Mouse (Mus musculus) yolk sac, embryonic 10.5 days (tissue): Measurements from ENCODE around the gene Pfn3.
A peak's percentile ranks its signal among the peaks of the same experiment; 100 is the strongest.

Experiments used
- DNase-seq: peaks from one replicate; pipeline ENCODE4 v3.0.0-alpha.2; 2017; ENCODE audit warnings: low spot score

The Pfn3 gene

DNA sequence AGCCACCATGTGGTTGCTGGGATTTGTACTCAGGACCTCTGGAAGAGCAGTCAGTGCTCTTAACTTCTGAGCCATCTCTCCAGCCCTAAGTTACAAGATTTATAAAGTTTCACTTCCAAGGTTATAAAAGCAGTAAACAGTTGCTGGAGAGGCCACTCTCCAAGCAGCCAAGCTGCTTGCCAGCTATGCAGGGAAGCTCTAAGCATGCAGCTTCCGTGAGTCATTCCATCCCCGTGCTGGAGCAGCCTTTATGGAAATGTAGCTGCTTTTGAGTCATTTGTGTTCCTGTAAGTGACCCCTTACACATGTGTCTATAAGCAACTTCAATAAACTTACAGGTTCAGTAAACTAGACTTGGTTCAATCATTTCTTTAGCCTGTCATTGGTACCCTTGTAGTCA, 15.5 kb upstream of the Pfn3 start:
- no peak for DNase-seq

GRCm38 (mm10) chr13:55429226-55429888, 14.3 kb upstream of the Pfn3 start:
- DNase-seq, result peak; percentile 29

GRCm38 (mm10) chr13:55426613-55427012, 11.6 kb upstream of the Pfn3 start, which contains the start of gene F12:
F12 (minus strand) TSS chr13:55426793.
- DNase-seq, result no peak

DNA sequence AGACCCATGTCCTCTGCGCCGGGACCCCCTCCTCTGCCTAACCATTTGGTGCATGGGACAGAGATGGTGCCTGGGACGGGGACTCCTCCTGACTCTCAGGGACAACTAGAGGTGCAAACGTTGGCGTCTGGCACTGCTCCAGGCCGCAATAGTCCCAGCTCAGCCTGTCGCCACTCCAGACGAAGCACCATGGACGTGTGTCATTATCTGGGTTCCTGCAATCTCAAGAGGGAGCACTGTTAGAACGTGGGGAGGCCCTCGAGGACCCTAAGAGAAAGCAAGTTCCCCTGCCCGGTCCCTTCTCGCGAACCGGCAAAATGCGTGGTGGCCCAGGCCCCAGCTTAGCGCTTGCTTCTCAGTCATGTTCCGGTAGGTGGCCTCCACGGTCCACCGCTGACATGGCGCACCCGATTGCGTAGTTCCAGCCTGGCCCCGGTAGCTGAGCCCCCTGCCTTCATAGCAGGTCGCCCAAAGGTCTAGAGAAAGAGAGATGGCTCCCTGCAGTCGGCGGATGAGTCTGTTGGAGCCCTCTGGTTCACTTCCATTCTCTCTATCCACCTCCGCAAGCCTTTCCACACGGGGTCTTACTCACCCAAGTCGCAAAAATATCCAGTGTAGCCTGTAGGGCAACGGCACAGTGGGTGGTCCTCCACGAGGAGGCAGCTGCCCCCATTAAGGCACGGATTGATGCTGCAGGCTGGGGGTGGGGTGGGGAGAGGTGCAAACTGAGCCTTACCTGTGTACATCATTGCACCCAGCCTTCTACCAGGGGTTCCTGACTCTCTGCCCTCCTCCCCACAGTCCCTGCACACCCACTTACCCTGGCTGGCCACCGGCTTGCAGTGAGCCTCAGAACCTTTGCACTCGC, 6.1 kb upstream of the Pfn3 start:
- DNase-seq, result peak; percentile 12

DNA sequence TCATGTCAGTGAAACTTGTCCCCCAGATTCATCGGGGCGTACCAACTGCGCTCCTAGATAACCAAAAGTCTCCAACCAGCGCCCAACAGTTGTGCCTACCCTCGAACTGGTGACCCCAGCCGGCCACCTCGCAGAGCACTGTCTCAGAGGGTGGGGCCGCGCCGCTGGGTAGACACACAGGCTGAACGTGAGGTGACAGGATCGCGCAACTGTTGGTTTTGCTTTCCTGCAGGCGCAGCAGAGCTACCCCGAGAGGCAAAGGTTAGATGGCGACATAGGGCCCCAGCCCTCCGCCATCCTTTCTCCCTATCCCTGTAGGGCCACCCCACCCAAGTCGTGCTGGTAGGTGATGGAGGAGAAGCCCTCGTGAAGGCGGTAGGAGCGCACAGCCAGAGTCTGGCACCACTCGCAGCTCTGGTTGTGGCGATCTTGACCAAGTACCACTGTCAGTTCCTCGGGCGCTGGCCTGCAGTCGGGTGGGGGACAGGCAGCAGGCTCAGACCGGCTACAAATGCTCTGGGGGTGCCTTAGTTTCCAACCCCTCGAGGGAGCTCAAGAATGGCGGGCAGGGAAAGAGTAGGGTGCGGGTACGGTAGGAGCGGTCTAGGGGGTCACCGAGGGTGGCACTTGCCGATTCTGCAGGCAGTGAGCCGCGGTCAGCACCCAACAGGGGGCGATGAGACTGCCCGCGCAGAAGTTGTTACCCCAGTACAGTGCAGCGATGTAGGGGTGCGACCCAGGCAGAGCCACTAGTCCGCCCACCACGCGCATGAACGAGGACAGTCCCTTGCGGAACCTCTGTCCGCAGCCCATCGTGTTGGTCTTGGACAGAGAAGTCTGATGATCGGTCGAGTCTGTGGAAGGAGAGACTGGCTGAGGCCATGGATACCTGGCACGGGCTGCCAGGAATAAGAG, 5.2 kb upstream of the Pfn3 start:
- no peak for DNase-seq

DNA sequence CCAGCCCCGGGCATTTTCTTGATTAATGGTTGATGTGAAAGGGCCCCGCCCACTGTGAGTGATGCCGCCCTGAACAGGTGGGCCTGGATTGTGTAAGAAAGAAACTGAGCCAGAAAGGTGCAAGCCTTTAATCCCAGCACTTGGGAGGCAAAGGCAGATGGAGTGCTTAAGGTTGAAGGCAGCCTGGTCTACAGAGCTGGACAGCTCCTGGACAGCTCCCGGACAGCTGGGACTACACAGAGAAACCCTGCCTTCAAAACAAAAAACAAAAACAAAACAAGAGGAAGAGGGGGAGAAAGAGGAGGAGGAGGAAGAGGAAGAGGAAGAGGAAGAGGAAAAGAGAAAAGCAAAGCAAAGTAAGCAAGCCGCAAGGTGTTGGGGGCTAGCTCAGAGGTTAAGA, 4.1 kb upstream of the Pfn3 start:
- no peak for DNase-seq

DNA sequence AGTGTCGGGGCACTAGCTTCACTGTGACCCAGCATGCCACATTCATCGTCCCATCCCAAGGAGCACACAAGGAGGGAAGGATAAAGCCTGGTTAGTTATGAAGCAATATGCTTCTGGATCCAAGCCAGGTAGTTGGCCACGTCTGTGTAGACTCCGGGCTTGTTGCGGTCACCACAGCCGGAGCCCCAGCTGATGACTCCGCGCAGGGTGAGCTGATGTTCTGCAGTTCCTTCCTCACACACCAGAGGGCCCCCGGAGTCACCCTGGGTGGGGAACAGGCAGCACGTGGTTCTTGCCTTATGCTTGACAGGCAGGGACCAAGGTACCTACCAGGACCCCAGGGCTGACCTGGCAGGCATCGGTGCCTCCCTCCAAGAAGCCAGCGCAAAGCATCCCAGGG, 3.0 kb upstream of the Pfn3 start:
- peak; percentile 64 for DNase-seq

- DNase-seq, result no peak
Observed at GRCm38 (mm10) chr13:55413333-55413732, 1.7 kb downstream of the Pfn3 start.

- DNase-seq, result no peak
Observed at GRCm38 (mm10) chr13:55412643-55413307, 2.3 kb downstream of the Pfn3 start.

- DNase-seq, result no peak
Observed at GRCm38 (mm10) chr13:55411826-55412225, 3.2 kb downstream of the Pfn3 start.

DNA sequence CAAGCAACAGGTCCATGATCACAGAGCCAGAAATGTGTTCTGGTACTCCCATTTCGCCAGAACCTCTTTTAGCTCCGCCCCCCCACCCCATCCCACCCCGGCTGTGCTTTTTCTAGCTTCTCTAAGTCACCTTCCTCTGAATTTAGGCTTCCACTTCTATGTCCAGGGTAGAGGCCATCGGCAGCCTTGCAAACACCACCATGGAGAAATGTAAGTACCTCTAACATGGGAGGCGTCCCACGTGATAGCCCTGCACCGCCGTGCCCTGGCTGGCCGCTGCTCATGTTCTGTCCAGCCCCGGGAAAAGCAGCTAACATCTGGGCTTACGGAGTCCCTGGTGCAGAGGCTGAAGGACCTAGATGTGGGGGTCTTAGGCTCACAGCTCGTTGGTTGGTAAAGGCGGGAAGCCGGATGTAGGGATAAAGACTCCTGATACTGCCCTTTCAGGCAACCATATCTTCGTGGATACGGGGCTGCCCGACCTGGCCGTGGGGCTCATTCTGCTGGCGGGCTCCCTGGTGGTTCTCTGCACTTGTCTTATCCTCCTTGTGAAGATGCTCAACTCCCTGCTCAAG, 6.4 kb downstream of the Pfn3 start:
- DNase-seq, result no peak

DNA sequence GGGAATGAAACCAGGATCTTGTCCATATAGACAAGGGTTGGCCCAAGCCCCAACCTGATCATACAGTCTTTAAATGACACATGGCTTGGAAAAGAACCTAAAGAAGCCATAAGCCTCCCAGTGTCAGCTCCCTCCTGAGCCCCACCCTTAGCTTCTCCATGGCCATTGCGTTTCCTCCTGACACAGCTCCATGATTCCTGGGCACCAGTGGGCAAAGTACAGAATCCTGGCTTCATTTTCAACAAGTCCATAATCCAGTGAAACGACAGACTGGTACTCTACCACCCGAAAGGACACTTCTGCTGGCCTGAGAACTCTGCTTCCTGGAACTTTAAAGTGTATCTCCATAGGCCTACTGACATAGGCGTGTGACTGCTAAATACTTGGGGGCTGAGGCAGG, 7.7 kb downstream of the Pfn3 start:
- no peak for DNase-seq

- DNase-seq, result no peak
Observed at GRCm38 (mm10) chr13:55405783-55406390, 9.1 kb downstream of the Pfn3 start.

DNA sequence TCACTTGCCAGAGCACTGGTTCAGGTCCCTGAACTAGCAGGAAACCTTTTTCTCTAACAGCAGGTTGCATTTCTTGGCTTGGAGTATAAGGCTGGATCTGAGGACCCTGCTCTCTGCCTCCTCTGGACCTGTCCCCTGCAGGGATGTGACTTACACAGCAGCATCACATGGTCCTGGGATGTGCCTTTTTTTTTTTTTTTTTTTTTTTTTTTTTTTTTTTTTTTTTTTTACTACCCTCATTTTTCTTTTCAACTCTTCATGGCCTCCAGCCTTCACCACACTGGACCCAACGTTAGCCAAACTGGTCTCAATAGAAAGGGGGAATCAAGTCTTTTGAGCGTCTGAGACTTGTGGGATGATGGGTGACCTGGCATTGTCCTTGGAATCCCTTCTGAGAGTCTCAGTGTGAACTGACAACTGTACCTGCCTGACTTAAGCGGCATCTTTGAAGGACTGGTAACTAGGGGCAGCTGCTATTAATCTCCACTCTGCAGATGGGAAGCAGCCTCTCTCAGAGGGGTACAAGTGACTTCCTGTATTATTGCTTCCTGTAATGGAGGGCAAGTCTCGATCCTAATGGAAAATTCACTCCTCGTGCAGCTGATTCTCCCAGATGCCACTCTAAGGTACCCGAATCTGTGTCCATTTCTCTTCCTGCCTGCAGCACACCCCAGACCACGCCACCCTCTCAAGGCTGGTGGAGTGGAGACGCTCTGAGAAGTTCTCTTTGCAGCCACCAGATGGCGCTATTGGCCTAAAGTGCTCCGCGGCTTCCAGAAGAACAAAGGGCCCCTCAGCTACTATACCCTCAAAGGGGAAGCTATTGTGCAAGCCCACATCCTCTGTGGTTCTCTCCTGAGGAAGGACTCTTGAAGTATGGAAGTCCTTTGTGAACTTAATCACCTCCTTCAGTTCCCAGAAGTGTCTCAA, 9.9 kb downstream of the Pfn3 start:
- DNase-seq, result peak; percentile 57

GRCm38 (mm10) chr13:55403935-55404852, 10.8 kb downstream of the Pfn3 start:
- no peak for DNase-seq

- DNase-seq, result no peak
Observed at GRCm38 (mm10) chr13:55403266-55403665, 11.8 kb downstream of the Pfn3 start.

DNA sequence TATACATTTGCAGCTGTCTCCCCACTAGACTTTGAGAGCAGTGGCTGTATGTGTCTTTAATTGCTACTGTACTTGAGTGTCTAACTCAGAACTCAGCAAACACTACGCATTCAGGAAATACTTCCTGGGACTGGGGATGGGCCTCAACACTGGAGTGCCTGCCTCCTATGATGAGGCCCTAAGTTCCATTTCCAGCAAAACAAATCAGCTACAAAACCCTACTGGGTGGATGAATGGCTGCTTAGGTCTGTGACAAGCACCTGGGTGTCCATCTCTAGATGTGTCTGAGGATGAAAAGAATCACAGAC, 15.0 kb downstream of the Pfn3 start:
- no peak for DNase-seq

DNA sequence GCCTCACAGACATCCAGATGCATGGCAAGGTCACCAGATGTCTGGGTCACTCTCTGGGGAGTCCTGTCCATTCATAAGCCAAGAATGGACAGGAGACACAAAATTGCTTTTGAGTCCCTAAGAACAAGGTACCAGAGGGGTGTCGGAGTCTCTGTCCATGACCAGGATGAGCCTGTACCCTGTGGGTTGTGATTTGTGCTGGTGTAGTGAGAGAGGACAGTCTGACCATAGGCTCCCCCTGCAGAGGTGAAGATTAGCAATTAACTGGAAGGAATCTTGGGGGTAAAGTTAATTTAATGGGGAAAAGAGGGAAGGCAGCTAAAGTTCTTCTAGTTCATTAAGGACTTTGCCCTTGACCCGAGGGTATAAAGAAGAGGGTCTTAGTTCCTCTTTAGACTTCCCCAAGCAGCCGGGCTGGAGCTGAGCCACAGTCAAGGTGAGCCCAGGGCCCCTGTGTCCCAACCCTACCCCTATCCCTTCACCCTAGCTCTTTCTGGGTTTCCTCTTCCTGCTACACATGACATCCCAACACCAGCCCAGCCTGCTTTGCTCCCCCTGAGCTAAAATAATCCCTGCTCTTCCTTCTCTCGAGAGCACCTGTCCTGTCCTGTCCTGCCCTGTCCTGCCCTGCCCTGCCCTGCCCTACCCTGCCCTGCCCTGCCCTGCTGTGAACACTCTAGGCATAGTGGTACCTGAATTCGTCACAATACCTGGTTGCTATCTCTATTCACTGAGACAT, 15.6 kb downstream of the Pfn3 start:
- DNase-seq, result no peak
